Mouse (Mus musculus) G1E (cell line): ENCODE measurements around the gene Fbxl2.

Experiments used
- CTCF ChIP-seq: IDR thresholded peaks from 2 replicates; pipeline ENCODE4 v1.5.1; 2012; ENCODE audit warnings: low read depth, low read length, inconsistent platforms, mixed read lengths
- GATA2 ChIP-seq: IDR thresholded peaks from 2 replicates; pipeline ENCODE4 v1.6.1; 2012; ENCODE audit warnings: low read depth, low read length, inconsistent platforms, borderline replicate concordance
- TAL1 ChIP-seq: conservative IDR thresholded peaks from 2 replicates; pipeline ENCODE4 v1.6.1; 2012; ENCODE audit warnings: low read depth, low read length, inconsistent platforms, mixed read lengths

GRCm38 (mm10) chr9:113981099-113981880 is 64.7 kb downstream of the Fbxl2 start:
- no peak for TF ChIP-seq GATA2
- TF ChIP-seq TAL1 = no peak
- TF ChIP-seq CTCF = no peak
